Mouse (Mus musculus) adrenal gland, adult 18-20 months (tissue): Measurements from ENCODE around the gene Olfr796. TPM values are rescaled to one million over a fixed set of nuclear protein-coding genes. Genes with fewer than 3 reads are reported as not detected.

Experiments used
- DNase-seq, 2 experiments: peaks; one replicate each; pipeline ENCODE4 v3.0.0; 2021 to 2022; ENCODE audit warnings: low spot score in 2 of 2
- long read RNA-seq, 2 experiments: library from polyadenylated mRNA; stranded (forward); transcript quantifications; one replicate each; pipeline ENCODE4 v2.0.0; 2021
- microRNA-seq, 2 experiments: library from miRNA; unstranded; fragments of <30 nt; microRNA quantifications; one replicate each; pipeline ENCODE4 v1.2.0; 2021; ENCODE audit warnings: borderline number of aligned reads in 2 of 2
- total RNA-seq, 2 experiments: library from RNA; stranded (reverse); gene quantifications; 1 replicate in 1 of 2; 2 replicates in 1 of 2; pipeline ENCODE4 v1.2.3; 2021

Gene Olfr796
- total RNA-seq, result not detected
- long read RNA-seq, experiment 1, result 0 reads
- long read RNA-seq, experiment 2, result 0 reads

DNA sequence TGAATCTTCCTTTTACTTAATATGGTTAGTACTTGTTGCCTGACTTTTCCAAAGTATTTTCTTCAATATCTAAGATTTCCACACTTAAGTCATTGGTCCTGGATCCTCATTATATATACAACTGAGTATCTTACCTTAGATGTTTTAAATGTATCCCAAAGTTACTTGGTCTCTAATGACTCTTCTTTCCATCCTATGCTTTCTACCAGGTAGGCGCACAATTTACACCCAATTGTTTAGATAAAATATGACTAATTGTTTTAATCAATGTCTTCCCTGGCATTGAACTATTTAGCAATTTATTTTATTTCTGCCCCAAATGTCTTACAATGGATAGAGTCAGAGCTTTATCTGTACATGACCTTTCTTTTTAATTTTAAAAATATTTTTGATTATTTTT is at the start of gene Olfr796:
Gene Olfr796, minus strand, starts transcription at position 101 of the 400 bp plus-strand sequence.
- no peak for DNase-seq

DNA sequence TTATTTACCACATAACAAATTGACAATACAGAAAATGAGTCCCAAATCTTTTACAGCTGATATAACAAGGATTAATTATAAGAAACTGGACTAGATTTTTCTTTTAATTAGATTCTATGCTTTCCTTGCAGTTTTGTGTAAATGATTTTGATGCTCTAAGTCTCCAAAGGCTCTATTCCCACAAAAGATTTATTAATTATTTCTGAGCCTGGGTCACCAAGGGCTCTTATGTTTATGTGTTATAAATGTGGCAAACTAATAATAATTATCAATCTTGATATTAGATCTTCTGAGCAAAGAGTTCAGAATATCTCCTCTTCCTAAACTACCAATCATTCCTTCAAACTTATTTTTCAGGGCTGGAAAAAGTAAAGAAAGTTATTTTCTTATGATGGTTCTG is 45.0 kb upstream of the Olfr796 start, which contains the start of gene Olfr800:
Gene Olfr800, plus strand, starts transcription at position 301 of the 400 bp plus-strand sequence.
- DNase-seq, result no peak

DNA sequence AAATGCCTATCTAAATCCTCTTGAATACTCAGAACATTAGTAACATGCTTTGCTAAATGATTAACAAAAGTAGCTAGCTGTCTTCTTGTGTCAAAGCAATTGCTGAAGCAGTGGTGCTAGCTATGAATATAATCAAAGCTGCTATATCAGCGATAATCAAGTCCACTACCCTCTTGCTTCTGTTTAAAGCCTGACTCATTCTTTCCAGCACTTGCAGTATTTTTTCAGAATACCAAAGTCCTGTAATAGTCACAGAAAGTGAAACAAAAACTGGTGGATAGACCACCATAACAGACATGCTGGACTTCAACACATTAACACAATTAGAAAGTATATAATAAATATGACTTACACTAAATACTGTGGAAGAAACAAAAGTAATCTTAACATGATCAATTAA is 39.4 kb upstream of the Olfr796 start:
- DNase-seq, result no peak

DNA sequence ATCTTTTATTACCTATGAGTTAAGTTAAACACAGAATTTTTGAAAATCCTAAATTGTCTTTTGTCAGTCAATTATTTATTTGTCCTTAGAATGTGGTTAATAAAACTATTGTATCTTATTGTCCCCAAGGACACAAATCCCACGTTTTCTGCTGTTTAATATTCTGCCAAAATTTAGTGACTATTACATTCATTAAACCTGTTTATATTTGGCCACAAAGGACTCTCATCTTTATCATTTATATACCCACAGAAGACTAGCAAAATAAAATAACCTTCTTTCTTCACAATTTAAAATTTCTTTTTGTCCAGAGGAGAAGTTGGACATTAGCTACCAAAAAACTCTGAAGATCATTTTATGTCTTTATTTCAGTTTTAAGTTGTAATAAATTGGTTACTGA is 24.8 kb upstream of the Olfr796 start, which contains the start of gene Olfr799:
Gene Olfr799, plus strand, starts transcription at position 301 of the 400 bp plus-strand sequence.
- DNase-seq, result no peak

DNA sequence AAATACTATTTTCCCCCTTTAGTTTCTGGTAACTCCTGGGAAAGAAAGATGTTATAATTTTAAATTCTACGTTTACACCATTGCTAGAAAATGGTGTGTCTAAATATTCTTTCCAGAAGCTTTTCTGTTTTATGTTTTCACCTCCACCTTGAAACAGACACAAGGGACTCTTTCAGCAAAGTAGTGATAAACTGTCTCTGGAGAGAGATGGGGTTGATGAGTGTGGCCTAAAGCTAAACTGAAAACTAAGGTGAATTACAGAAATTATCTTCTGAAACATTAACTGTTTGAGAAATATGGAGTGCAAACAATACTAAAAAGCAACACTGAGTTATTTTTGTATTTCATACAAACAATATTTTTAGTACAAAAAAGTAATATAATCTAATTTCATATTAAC is 15.5 kb upstream of the Olfr796 start, which contains the start of gene Olfr798:
Gene Olfr798, minus strand, starts transcription at position 101 of the 400 bp plus-strand sequence.
- DNase-seq, result no peak

DNA sequence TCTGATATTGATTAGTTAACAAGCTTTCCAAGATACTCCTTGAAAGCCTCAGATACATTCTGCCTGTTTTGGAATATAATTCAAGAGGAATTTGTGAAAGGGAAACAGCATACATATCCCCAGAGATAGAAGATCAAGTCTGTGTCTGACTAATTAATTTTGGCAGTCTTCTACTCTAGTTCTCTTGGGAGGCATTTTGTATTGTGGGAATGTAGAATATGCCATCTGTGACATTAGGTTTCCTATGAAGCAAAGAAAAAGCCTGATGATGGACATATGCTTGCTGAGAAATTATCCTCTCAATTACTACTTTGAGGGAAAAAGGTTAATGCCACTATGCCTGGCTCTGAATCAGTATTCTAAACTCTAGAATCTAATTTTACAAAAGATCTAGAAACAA is 10.9 kb upstream of the Olfr796 start:
- no peak for DNase-seq

DNA sequence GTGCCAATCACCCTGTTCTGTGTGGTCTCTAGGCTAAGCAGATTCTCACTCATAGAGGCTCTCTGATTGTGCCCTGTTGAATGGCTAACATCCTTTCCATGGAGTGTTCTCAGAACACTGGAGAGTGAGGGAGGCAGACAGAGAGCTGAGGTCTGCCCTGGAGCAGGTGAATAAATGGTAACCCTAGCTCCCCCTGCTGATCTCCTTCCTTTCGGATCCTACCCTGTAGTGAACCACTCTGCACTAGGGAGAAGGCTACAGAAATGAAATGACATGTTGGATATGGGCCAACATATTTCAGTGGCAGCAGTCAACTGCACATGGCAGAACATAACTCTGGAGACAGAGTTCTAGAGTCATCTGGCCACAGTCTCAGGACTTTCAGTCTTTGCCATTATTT is 9.4 kb upstream of the Olfr796 start:
- no peak for DNase-seq

DNA sequence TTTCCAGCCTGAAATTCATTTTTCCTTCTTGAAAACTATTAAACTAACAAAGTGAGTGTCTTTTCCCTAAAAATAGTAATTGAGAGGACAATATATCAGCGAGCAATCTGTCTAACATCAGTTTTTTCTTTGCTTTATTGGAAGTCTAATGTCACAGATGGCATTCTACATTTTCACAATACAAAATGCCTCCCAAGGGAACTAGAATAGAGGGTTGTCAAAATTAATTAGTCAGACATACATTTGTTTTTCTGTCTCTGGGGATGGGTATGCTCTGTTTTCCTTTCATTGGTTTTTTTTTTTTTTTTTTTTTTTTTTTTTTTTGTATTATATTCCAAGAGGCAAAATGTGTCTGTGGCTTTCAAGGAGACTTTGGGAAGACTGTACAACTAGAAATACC is 35.3 kb downstream of the Olfr796 start:
- DNase-seq, result no peak

DNA sequence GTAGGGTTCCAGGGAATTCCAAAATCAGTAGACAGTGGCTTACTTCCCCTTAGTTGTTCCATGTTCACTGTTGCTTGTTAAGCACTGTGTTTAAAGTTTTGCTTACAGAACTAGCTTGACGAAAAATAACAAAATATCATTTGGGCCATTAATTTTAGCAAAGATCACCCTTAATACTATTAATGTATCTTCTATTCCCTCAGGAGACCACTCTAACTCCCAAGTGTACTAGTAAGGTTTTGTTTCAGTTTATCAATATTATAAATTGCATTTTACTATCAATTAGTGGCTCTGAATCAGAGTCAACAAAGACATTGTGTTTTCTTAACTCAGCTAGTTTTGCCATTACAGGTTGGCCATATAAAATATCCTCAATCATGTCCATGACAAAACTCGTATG is 45.0 kb downstream of the Olfr796 start, which contains the start of gene Olfr794:
Gene Olfr794, plus strand, starts transcription at position 301 of the 400 bp plus-strand sequence.
- DNase-seq, result no peak

Small RNA genes lying within 50 kb of the gene (microRNA-seq; reads per million reads assigned to microRNA genes)
- gene Gm23252, result 0 reads per million in 2 experiments

Other genes with a start within 250 kb of the Olfr796 start
- gene Olfr784, start 228.5 kb downstream of the Olfr796 start, total RNA-seq, result not detected
- gene Olfr785, start 207.1 kb downstream of the Olfr796 start, total RNA-seq, result not detected
- not detected for gene Olfr786, start 185.3 kb downstream of the Olfr796 start, total RNA-seq
- not detected for gene Olfr787, start 150.7 kb downstream of the Olfr796 start, total RNA-seq
- not detected for gene Olfr788, start 141.6 kb downstream of the Olfr796 start, total RNA-seq
- not detected for gene Olfr789, start 127.8 kb downstream of the Olfr796 start, total RNA-seq
- not detected for gene Olfr790, start 114.1 kb downstream of the Olfr796 start, total RNA-seq
- not detected for gene Olfr791, start 90.8 kb downstream of the Olfr796 start, total RNA-seq
- gene Olfr792, start 73.4 kb downstream of the Olfr796 start, total RNA-seq, result not detected
- not detected for gene Olfr794, start 44.9 kb downstream of the Olfr796 start, total RNA-seq
- gene Olfr798, start 15.4 kb upstream of the Olfr796 start, total RNA-seq, result not detected
- gene Olfr799, start 24.9 kb upstream of the Olfr796 start, total RNA-seq, result not detected
- not detected for gene Olfr800, start 45.1 kb upstream of the Olfr796 start, total RNA-seq
- not detected for gene Olfr801, start 61.3 kb upstream of the Olfr796 start, total RNA-seq
- not detected for gene Olfr802, start 75.6 kb upstream of the Olfr796 start, total RNA-seq
- gene Olfr803, start 81.7 kb upstream of the Olfr796 start, total RNA-seq, result not detected
- not detected for gene Olfr804, start 90.6 kb upstream of the Olfr796 start, total RNA-seq
- gene Olfr805, start 116.8 kb upstream of the Olfr796 start, total RNA-seq, result not detected
- not detected for gene Olfr806, start 129.4 kb upstream of the Olfr796 start, total RNA-seq
- gene Olfr807, start 145.2 kb upstream of the Olfr796 start, total RNA-seq, result not detected
- gene Olfr808, start 152.9 kb upstream of the Olfr796 start, total RNA-seq, result not detected
- not detected for gene Olfr809, start 162.1 kb upstream of the Olfr796 start, total RNA-seq
- not detected for gene Olfr810, start 182.3 kb upstream of the Olfr796 start, total RNA-seq
- not detected for gene Olfr811, start 191.8 kb upstream of the Olfr796 start, total RNA-seq
- not detected for gene Olfr812, start 233.5 kb upstream of the Olfr796 start, total RNA-seq
- not detected for gene Olfr813, start 242.8 kb upstream of the Olfr796 start, total RNA-seq